Mouse (Mus musculus) embryonic fibroblast, embryonic 13.5 days (primary cell): Measurements from ENCODE around the gene Zmym2. TPM values are rescaled to one million over a fixed set of nuclear protein-coding genes. Genes with fewer than 3 reads are reported as not detected.

Experiments
- H3K27ac ChIP-seq: 2 replicates; pipeline ENCODE4 v1.5.1; 2012; ENCODE audit warnings: low read length, control low read depth, inconsistent platforms; ENCODE audit not compliant: insufficient read depth
- H3K4me1 ChIP-seq: 2 replicates; pipeline ENCODE4 v1.6.1; 2011; ENCODE audit warnings: low read length; ENCODE audit not compliant: control insufficient read depth, insufficient read depth
- H3K4me3 ChIP-seq: 2 replicates; pipeline ENCODE4 v1.5.1; 2011; ENCODE audit warnings: mild to moderate bottlenecking, control low read depth, low read length; ENCODE audit not compliant: insufficient read depth
- CTCF ChIP-seq: IDR thresholded peaks from 2 replicates; pipeline ENCODE4 v1.5.1; 2011; ENCODE audit warnings: mild to moderate bottlenecking, control low read depth, low read length, moderate library complexity, borderline replicate concordance; ENCODE audit not compliant: insufficient read depth
- POLR2A ChIP-seq: IDR thresholded peaks from 2 replicates; pipeline ENCODE4 v1.6.1; 2011; ENCODE audit warnings: low read depth, mild to moderate bottlenecking, control low read depth, low read length, moderate library complexity
- polyA plus RNA-seq: library from polyadenylated mRNA; stranded (reverse); fragments of >200 nt; gene quantifications from 2 replicates; pipeline ENCODE4 v1.2.4, GENCODE M21; 2011; ENCODE audit warnings: low read depth; ENCODE audit not compliant: missing spikeins, insufficient read length

The Zmym2 gene
- polyA plus RNA-seq, 1 experiment = 104 TPM

DNA sequence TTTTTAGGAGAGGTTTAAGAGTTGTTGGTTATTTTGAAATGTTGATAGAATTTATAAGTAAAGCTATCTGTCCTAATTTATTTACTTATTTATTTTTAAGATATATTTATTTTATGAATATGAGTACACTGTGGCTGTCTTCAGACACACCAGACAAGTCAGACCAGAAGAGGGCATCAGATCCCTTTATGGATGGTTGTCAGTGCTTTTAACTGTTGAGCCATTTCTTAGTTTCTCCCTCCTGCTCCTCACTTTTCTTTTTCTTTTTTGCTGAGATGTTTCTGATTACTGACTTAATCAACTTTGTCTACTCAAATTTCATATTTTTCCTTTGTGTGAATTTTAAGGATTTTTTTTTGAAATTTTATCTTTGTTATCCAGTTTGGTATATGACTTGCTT lies 13.2 kb downstream of the Zmym2 start:
- Histone ChIP-seq H3K27ac (no peak overlapping the region), H3K4me3 (no peak overlapping the region), H3K4me1 (no peaks in the 10 kb centered on the region)
- TF ChIP-seq POLR2A (no peak), CTCF (no peak)

DNA sequence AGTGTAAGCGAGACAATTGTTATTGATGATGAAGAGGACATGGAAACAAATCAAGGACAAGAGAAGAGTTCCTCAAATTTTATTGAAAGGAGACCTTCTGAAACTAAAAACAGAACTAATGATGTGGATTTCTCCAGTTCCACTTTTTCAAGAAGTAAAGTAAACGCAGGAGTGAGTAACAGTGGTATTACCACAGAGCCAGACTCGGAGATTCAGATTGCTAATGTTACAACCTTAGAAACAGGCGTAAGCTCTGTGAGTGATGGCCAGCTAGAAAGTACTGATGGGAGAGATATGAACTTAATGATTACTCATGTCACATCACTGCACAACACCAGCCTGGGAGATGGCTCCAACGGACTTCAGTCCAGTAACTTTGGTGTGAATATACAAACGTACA lies 16.6 kb downstream of the Zmym2 start:
- H3K27ac ChIP-seq = no peak overlapping the region
- H3K4me1 ChIP-seq = no peaks in the 10 kb centered on the region
- TF ChIP-seq POLR2A = no peak
- TF ChIP-seq CTCF = no peak
- H3K4me3 ChIP-seq = no peak overlapping the region

DNA sequence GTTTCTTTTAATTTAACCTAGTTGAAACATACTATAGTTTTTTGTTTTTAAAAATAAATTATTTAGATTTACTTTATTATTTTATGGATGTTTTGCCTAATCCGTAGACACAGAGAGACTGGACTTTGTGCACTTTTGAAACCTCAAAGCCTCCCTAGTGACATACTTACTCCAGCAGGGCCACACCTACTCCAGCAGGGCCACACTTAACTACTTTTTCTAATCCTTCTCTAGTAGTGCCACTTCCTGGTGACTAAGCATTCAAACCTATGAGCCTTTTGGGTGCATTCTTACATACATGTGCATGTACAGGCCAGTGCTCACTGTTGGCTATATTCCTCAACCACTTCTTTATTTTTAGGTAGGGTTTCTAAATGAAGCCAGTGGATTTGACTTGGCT lies 19.2 kb downstream of the Zmym2 start:
- no peaks in the 10 kb centered on the region for H3K4me1 ChIP-seq
- no peak overlapping the region for H3K4me3 ChIP-seq
- TF ChIP-seq POLR2A = no peak
- TF ChIP-seq CTCF = no peak

DNA sequence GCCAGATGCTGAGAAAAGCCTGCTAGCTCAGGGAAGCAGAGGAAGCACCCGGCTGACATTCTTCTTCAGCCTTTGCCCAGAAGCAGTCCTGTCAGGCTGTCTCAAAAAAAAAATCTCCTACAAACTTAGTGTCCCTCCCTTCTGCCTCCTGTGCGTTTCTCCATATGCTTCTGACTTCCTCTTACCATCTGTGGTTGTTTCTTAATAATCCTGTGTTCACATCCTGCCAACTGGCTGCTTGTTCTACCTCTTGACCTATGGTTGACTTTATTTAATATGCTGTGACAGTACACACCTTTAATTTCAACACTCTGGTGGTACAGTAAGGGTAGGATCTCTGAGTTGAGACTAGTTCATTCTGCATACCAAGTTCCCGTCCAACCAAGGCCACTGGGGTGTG lies 32.1 kb downstream of the Zmym2 start:
- Histone ChIP-seq H3K4me1 (no peaks in the 10 kb centered on the region), H3K27ac (no peak overlapping the region), H3K4me3 (no peak overlapping the region)
- TF ChIP-seq CTCF = no peak
- no peak for TF ChIP-seq POLR2A

More for the DNA sequence above, 19.2 kb downstream of the Zmym2 start:
- no peak overlapping the region for H3K27ac ChIP-seq

GRCm38 (mm10) chr14:56935481-56935880 lies 49.0 kb downstream of the Zmym2 start:
- no peak overlapping the region for H3K27ac ChIP-seq
- H3K4me1 ChIP-seq = no peaks in the 10 kb centered on the region
- TF ChIP-seq POLR2A (no peak), CTCF (no peak)
- no peak overlapping the region for H3K4me3 ChIP-seq

GRCm38 (mm10) chr14:56939903-56940302 lies 53.5 kb downstream of the Zmym2 start:
- Histone ChIP-seq H3K4me3 (no peak overlapping the region), H3K27ac (no peak overlapping the region), H3K4me1 (no peaks in the 10 kb centered on the region)
- no peak for TF ChIP-seq POLR2A
- no peak for TF ChIP-seq CTCF

GRCm38 (mm10) chr14:56952928-56953327 lies 66.5 kb downstream of the Zmym2 start:
- H3K27ac ChIP-seq = no peak overlapping the region

DNA sequence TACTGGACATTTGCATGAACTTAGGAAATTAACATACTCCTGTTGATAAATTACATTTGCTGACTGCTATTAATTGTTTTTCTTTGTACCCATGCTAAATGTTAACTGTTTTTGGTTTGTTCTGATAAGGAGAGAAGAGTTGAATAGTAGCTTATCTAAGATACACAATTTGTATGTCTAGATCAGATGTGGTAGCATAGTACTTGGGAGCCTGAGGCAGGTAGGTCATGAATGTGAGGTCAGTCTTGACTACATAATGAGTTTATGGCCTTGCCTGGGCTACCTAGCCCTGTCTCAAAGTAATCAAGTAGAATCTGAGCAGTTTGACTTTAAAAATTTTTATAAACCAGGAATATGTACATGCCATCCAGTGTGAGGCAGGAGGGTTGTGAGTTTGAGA lies 67.9 kb downstream of the Zmym2 start:
- TF ChIP-seq POLR2A (no peak), CTCF (no peak)
- H3K4me3 ChIP-seq = no peak overlapping the region
- no peak overlapping the region for H3K27ac ChIP-seq

More at GRCm38 (mm10) chr14:56952928-56953327, 66.5 kb downstream of the Zmym2 start:
- Histone ChIP-seq H3K4me3 (no peak overlapping the region), H3K4me1 (no peaks in the 10 kb centered on the region)
- TF ChIP-seq CTCF (no peak), POLR2A (no peak)

DNA sequence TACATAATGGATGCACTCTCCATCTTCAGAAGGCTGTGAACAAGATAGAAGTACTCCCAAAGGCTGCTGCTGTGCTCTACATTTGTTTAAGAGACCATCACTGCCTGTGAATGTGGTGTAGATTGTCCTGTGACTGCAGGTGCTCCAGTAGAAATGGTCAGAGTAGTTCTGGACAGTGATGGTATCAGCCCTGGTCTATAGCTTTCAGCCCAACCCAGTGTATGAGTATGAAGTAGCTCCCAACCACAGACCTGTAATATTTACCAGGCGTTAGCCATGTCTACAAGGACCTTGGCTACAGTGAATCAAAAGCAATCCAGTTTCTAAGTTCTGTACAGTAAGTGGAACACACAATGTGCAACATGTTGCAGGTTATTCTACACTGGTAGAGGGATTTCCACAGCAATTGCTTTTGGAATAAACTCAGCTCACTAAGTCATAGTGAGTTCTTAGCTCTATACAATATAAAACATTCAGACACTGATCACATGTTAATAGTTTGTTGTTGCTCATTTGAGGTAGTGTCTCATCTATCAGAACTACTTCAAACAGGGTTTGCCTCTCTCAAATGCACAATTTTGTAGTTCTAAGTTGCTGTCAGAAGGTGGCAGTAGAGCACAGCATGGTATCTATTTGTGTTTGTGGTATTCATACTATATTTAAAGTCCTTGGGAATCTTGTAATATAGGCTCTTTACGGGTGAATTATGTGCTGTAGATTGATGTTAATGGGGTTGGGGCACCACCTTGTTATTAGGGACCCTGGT lies 77.7 kb downstream of the Zmym2 start:
- Histone ChIP-seq H3K4me1 (no peaks in the 10 kb centered on the region), H3K27ac (no peak overlapping the region)
- TF ChIP-seq POLR2A (no peak), CTCF (no peak)

More for the DNA sequence above, 67.9 kb downstream of the Zmym2 start:
- H3K4me1 ChIP-seq = no peaks in the 10 kb centered on the region

GRCm38 (mm10) chr14:56969653-56970052 lies 83.2 kb downstream of the Zmym2 start:
- Histone ChIP-seq H3K4me3 (no peak overlapping the region), H3K27ac (no peak overlapping the region), H3K4me1 (no peaks in the 10 kb centered on the region)
- no peak for TF ChIP-seq CTCF
- no peak for TF ChIP-seq POLR2A

More for the DNA sequence above, 77.7 kb downstream of the Zmym2 start:
- no peak overlapping the region for H3K4me3 ChIP-seq
